Mouse (Mus musculus): ENCODE measurements around the gene Fibp.

DNA sequence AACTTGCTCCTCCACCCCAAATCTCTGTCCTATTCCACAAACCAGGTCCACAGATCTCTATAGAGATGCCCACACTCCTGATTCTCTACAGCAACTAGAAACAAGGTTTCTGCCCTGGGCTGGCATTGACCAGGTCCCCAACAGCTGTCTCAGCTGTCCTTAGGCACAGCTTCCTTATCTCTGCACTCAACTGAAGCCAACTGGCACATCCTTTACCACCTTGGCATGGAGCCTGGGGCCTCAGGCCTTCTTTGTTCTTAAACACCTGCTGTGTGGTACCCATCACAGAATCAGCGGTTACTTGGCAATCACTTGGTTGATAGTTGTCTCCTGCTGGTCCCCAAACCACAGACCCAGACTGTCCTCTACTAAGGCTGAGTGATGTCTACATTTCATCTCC, 30.0 kb upstream of the Fibp start:
- no peak for TF ChIP-seq CTCF (IDR thresholded peaks at IDR 0.05; ENCODE audit: borderline replicate concordance, insufficient read depth, low read depth, low read length)
- TF ChIP-seq POLR2A (IDR thresholded peaks at IDR 0.05; ENCODE audit: borderline replicate concordance, insufficient read depth, low read length), result no peak
